Mouse (Mus musculus): ENCODE results near the gene Dmap1. TPM values are rescaled to one million over a fixed set of nuclear protein-coding genes. Genes with fewer than 3 reads are reported as not detected.

The Dmap1 gene
- polyA plus RNA-seq, 1 experiment from 2014 or later, result 53.7 TPM

GRCm38 (mm10) chr4:117656961-117657360 lies 25.1 kb downstream of the Dmap1 start:
- DNase-seq (ENCODE audit: low spot score), result no peak

GRCm38 (mm10) chr4:117655500-117655863 lies 26.6 kb downstream of the Dmap1 start:
- no peak for DNase-seq (ENCODE audit: low spot score)

GRCm38 (mm10) chr4:117654703-117655499 lies 27.2 kb downstream of the Dmap1 start:
- no peak for DNase-seq (ENCODE audit: low spot score)

- DNase-seq (ENCODE audit: low spot score), result no peak
Observed at GRCm38 (mm10) chr4:117654016-117654702, 27.9 kb downstream of the Dmap1 start.

- no peak for DNase-seq (ENCODE audit: low spot score)
Observed at GRCm38 (mm10) chr4:117652727-117653126, 29.3 kb downstream of the Dmap1 start.

- no peak for DNase-seq (ENCODE audit: low spot score)
Observed at GRCm38 (mm10) chr4:117651626-117652101, 30.4 kb downstream of the Dmap1 start.

GRCm38 (mm10) chr4:117646926-117647755 lies 34.9 kb downstream of the Dmap1 start:
- DNase-seq (ENCODE audit: low spot score), result no peak

GRCm38 (mm10) chr4:117646496-117646895 lies 35.6 kb downstream of the Dmap1 start:
- no peak for DNase-seq (ENCODE audit: low spot score)

GRCm38 (mm10) chr4:117645859-117646258 lies 36.2 kb downstream of the Dmap1 start:
- no peak for DNase-seq (ENCODE audit: low spot score)

- DNase-seq (ENCODE audit: low spot score), result no peak
Observed at GRCm38 (mm10) chr4:117645031-117645435, 37.0 kb downstream of the Dmap1 start.

GRCm38 (mm10) chr4:117641804-117642203 lies 40.3 kb downstream of the Dmap1 start:
- no peak for DNase-seq (ENCODE audit: low spot score)

GRCm38 (mm10) chr4:117640925-117641703 lies 41.0 kb downstream of the Dmap1 start:
- no peak for DNase-seq (ENCODE audit: low spot score)

GRCm38 (mm10) chr4:117636891-117637613 lies 45.0 kb downstream of the Dmap1 start:
- DNase-seq (ENCODE audit: low spot score), result no peak

GRCm38 (mm10) chr4:117636152-117636551 lies 45.9 kb downstream of the Dmap1 start:
- no peak for DNase-seq (ENCODE audit: low spot score)

- DNase-seq (ENCODE audit: low spot score), result no peak
Observed at GRCm38 (mm10) chr4:117634642-117635041, 47.4 kb downstream of the Dmap1 start.

- no peak for DNase-seq (ENCODE audit: low spot score)
Observed at GRCm38 (mm10) chr4:117633527-117633926, 48.5 kb downstream of the Dmap1 start.

- DNase-seq (ENCODE audit: low spot score), result no peak
Observed at GRCm38 (mm10) chr4:117630053-117630670, 51.9 kb downstream of the Dmap1 start.

- DNase-seq (ENCODE audit: low spot score), result no peak
Observed at GRCm38 (mm10) chr4:117628464-117628863, 53.6 kb downstream of the Dmap1 start.

Measured in thymus, postnatal 0 days (tissue).